In the genomic region with DNA sequence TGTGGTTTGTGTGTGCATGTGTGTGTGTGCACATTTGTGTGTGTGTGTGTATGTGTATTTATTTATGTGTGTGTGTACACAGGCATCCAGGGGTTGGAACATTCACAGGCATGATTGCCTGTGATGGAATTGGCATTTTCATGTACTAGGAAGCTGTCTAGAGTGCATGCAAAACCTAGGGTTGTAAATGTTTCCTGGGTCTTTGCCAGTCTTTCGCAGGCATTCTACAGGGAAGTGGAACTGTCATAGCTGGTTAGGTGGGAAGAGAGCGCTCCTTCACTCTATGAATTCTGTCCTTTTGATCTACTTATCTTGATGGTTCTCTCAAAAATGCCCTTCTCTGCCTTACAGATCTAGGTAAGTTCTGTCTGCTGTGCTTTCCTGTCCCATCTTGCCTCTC, we compare ENCODE assay signal across 12 mouse cellular contexts. TPM values are rescaled to one million over a fixed set of nuclear protein-coding genes. Genes with fewer than 3 reads are reported as not detected.
A peak's percentile ranks its signal among the peaks of the same experiment; 100 is the strongest.
DNase-seq lines count a peak whose midpoint lies in the region; ATAC-seq and TF ChIP-seq lines count a peak whose summit lies in the region.
"Had no signal": no experiment of that assay in that cellular context is flagged by ENCODE, and none has a peak within 500 bp of the region (broad histone marks: within the 10 kb centered on the region; RNA-seq: fewer than 3 reads in every experiment).

No protein-coding gene starts in this region.

- no peak overlapping the region for H3K9ac ChIP-seq in lung, embryonic 16.5 days (ENCODE audit: low read length)
- no peak overlapping the region for H3K9ac ChIP-seq in limb, embryonic 14.5 days (ENCODE audit: low read depth, low read length, severe bottlenecking)

- no peaks in the 10 kb centered on the region; the same call in 1 of the 2 replicates for H3K27me3 ChIP-seq in lung, embryonic 16.5 days (ENCODE audit: control insufficient read depth, insufficient read depth, low read depth, low read length)
- H3K27me3 ChIP-seq in limb, embryonic 14.5 days (ENCODE audit: control insufficient read depth, insufficient read depth, low read length), result no peaks in the 10 kb centered on the region

- no peak overlapping the region; the same call in 1 of the 2 replicates for H3K4me3 ChIP-seq in gastrocnemius, adult 2 months
- no peak overlapping the region; the same call in 1 of the 2 replicates for H3K4me3 ChIP-seq in lung, embryonic 16.5 days (ENCODE audit: low read length)
- no peak overlapping the region for H3K4me3 ChIP-seq in limb, embryonic 14.5 days (replicated peaks; ENCODE audit: low read length)

- DNase-seq in gastrocnemius, adult 2 months, result no peak
- no peak for DNase-seq in gastrocnemius, adult 18-20 months (ENCODE audit: low spot score)
- DNase-seq in lung, postnatal 36 days, result no peak
- DNase-seq in limb, embryonic 14.5 days (ENCODE audit: low spot score), result peak; percentile 27
- DNase-seq in right cerebral cortex, adult 18-20 months, result no peak
- DNase-seq in liver, result no peak
- no peak for DNase-seq in frontal cortex, adult 2 months (ENCODE audit: extremely low spot score in 1 of 2, low spot score in 1 of 2)

- H3K4me1 ChIP-seq in lung, embryonic 16.5 days (replicated peaks; ENCODE audit: control insufficient read depth, insufficient read depth, low read length), result peaks cover 10% of the 10 kb centered on the region
- H3K4me1 ChIP-seq in limb, embryonic 14.5 days (ENCODE audit: control insufficient read depth, insufficient read depth, low read length), result peaks cover 10% of the 10 kb centered on the region; the same call in 1 of the 2 replicates

- TF ChIP-seq POLR2A in limb, embryonic 14.5 days (IDR thresholded peaks at IDR 0.05; ENCODE audit: borderline replicate concordance, extremely low read depth, insufficient read depth, insufficient read length), result no peak

- H3K36me3 ChIP-seq in lung, embryonic 16.5 days (ENCODE audit: control insufficient read depth, insufficient read depth, low read length), result no peaks in the 10 kb centered on the region
- no peaks in the 10 kb centered on the region for H3K36me3 ChIP-seq in limb, embryonic 14.5 days (ENCODE audit: control insufficient read depth, insufficient read depth, low read length)

- H3K9me3 ChIP-seq in lung, embryonic 16.5 days (ENCODE audit: control insufficient read depth, low read length), result no peaks in the 10 kb centered on the region
- H3K9me3 ChIP-seq in limb, embryonic 14.5 days (ENCODE audit: control insufficient read depth, low read length), result no peaks in the 10 kb centered on the region

- TF ChIP-seq CTCF in gastrocnemius, adult 2 months (IDR thresholded peaks at IDR 0.05), result no peak

- 56% methylated on average over 2 of the region's 2 CpGs for WGBS in lung, embryonic 16.5 days
- 67% methylated on average over 2 of the region's 2 CpGs for WGBS in limb, embryonic 14.5 days

- intact Hi-C loops in gastrocnemius, adult 2 months (cut with DNase I), result no loop called here

- peak overlapping the region; percentile 76 for H3K4me2 ChIP-seq in lung, embryonic 16.5 days (ENCODE audit: low read depth, low read length)
- peak overlapping the region; percentile 64 for H3K4me2 ChIP-seq in limb, embryonic 14.5 days (replicated peaks; ENCODE audit: low read depth, low read length, severe bottlenecking)

- H3K27ac ChIP-seq in gastrocnemius, adult 2 months, result peak overlapping the region; percentile 73
- H3K27ac ChIP-seq in lung, embryonic 16.5 days (ENCODE audit: low read length), result no peak overlapping the region
- no peak overlapping the region for H3K27ac ChIP-seq in limb, embryonic 14.5 days (replicated peaks; ENCODE audit: low read depth, low read length)

- no peak for ATAC-seq in lung, embryonic 16.5 days (ENCODE audit: low read depth)
- no peak for ATAC-seq in limb, embryonic 14.5 days (ENCODE audit: low FRiP score, low read depth)

RNA-seq across cellular contexts. Expression of gene Atp6v1e2, which starts 10.6 kb away (rescaled TPM):
- not detected for total RNA-seq in gastrocnemius, adult 2 months (2021)
- not detected for total RNA-seq in gastrocnemius, adult 18-20 months (2021)
- polyA plus RNA-seq in lung, embryonic 16.5 days (2015; fragmentation: Nextera tagmentation; extraction: Ambion mirVana), result not detected in 2 replicates
- not detected in 2 replicates for polyA plus RNA-seq in limb, embryonic 14.5 days (2012; rRNA removed)
- polyA plus RNA-seq in limb, embryonic 14.5 days (2014; fragmentation: Nextera tagmentation; extraction: Ambion mirVana), result not detected in 2 replicates
- polyA plus RNA-seq in frontal cortex, adult 2 months (2012; rRNA removed), result 0.18 TPM in 1 of 2 replicates, not detected in the other
- total RNA-seq: hematopoietic stem cell, adult 5-6 weeks; left cerebral cortex, postnatal 10 days; megakaryocyte, adult 5-6 weeks had no signal
- polyA plus RNA-seq: urinary bladder, adult 2 months had no signal

RNA-seq across cellular contexts. Expression of gene Tmem247, which starts 19.9 kb away (rescaled TPM):
- total RNA-seq in gastrocnemius, adult 2 months (2021), result not detected
- not detected for total RNA-seq in gastrocnemius, adult 18-20 months (2021)
- polyA plus RNA-seq in lung, embryonic 16.5 days (2015; fragmentation: Nextera tagmentation; extraction: Ambion mirVana), result not detected in 2 replicates
- not detected in 2 replicates for polyA plus RNA-seq in limb, embryonic 14.5 days (2012; rRNA removed)
- polyA plus RNA-seq in limb, embryonic 14.5 days (2014; fragmentation: Nextera tagmentation; extraction: Ambion mirVana), result not detected in 2 replicates
- polyA plus RNA-seq in frontal cortex, adult 2 months (2012; rRNA removed), result not detected in 2 replicates
- total RNA-seq: hematopoietic stem cell, adult 5-6 weeks; left cerebral cortex, postnatal 10 days; megakaryocyte, adult 5-6 weeks had no signal
- polyA plus RNA-seq: urinary bladder, adult 2 months had no signal

RNA-seq across cellular contexts. Expression of gene Rhoq, which starts 25.8 kb away (rescaled TPM):
- total RNA-seq in gastrocnemius, adult 2 months (2021), result 100 to 1,000 TPM; 168 to 172 TPM
- 100 to 1,000 TPM; 163 to 166 TPM for total RNA-seq in gastrocnemius, adult 18-20 months (2021)
- polyA plus RNA-seq in lung, embryonic 16.5 days (2015; fragmentation: Nextera tagmentation; extraction: Ambion mirVana), result 10.3 and 11.2 TPM in 2 replicates
- polyA plus RNA-seq in limb, embryonic 14.5 days (2012; rRNA removed), result 61.5 and 67.4 TPM in 2 replicates
- polyA plus RNA-seq in limb, embryonic 14.5 days (2014; fragmentation: Nextera tagmentation; extraction: Ambion mirVana), result 35.3 and 35.4 TPM in 2 replicates
- polyA plus RNA-seq in frontal cortex, adult 2 months (2012; rRNA removed), result 31.9 and 33.3 TPM in 2 replicates
